Mouse (Mus musculus): ENCODE measurements around the gene Samd8.

The Samd8 gene

DNA sequence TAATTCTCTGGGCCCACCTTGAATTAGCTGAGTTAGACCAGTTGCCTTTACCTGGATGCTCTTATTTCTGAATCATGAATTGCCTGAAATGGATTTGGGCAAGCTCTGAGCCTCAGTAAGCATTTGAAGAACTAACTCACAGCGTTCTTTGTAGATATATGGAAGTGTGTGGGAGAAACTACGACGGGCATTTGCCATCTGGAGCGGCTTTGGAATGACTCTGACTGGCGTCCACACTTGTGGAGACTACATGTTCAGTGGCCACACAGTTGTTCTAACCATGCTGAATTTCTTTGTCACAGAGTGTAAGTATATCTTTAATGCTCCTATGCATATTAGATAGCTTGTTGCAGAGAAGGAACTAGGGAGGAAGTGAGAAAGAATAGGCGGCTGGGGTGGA, 41.9 kb downstream of the Samd8 start:
- in situ Hi-C loops (cut with MboI) = no loop called here

DNA sequence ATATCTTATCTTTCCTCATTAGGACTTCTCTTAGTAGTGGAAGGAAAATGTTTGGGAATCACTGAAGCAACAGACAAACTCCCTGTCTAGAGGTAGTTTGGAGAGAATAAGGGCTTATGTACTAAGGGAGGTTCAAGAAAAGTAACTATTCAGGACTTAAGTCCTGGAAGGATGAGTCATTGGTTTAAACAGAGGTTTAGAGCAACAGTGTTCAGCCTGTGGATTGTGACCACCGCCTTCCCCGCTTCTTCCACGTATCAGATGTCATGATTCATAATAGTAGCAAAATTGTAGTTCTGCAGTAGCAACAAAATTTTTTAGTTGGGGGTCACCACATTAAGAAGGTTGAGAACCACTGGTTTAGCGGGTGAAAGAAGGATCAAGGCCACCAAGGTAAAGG, 50.3 kb downstream of the Samd8 start:
- in situ Hi-C loops (cut with MboI) = no loop called here

DNA sequence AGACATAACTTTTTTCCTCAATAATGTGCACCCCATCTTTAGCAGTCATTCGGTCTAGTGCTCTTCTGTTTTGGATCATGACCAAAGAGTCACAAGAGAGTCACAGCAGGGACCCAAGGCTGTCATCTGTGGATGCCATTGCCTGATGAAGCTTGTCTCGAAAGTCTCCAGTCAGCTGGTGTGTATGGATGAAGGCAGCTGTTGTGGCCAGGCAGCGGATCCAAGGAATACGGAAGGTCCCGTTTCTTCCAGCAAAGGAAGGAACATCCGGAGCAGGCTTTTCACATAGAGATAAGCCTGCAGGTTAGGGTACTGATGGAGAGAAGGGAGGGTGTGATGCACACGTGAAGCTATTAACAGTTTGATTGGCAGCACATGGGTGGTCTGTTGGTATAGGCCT, 51.3 kb downstream of the Samd8 start:
- in situ Hi-C loops (cut with MboI) = no loop called here

DNA sequence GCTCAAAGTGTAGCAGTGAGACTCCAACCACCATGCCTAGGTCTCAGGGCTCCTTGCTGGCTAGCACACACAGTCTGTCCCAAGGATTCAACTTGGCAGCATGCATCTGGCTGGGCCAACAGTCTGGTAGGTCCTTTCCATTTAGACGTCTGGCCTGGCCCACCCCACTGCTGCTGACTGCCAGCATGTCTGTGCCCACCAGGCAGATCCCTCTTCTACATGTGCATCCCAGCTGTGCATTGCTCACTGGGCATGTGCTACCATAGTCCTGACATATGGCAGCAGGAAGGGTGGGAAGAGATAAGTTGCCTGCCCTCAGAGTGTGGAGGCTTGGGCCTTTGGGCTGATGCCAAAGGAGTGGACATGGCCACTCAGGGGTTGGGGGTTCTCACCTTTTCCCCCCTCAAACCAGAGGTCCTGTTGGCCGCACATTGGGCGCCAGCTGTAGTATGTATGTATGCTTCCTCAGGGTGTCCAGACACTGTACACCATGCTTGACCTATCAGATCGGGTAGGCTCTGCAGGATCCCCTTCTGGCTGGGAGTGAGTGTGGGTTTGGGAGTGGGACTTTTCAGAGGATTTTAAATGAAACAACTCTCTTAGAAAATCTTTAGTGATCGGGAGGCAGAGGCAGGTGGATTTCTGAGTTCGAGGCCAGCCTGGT, 52.3 kb downstream of the Samd8 start:
- in situ Hi-C loops (cut with MboI) = no loop called here

DNA sequence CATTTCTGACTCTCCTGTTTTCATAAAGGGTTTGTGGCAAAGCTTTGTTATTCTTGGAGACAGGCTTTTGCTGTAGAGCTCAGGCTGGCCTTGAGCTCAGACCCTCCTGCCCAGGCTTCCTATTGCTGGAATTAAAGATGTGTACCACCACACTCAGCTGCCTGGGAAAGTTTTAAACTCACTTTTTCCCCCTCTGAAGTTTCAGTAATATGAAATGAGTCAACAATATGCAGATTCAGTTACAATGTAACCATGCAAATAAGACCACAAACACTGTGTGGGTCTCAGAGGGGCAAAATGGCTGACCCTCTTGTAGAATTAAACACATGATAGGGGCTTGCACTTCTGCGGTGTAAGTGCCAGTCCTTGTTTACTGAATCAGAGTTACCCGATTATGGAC, 55.9 kb downstream of the Samd8 start:
- in situ Hi-C loops (cut with MboI) = no loop called here

DNA sequence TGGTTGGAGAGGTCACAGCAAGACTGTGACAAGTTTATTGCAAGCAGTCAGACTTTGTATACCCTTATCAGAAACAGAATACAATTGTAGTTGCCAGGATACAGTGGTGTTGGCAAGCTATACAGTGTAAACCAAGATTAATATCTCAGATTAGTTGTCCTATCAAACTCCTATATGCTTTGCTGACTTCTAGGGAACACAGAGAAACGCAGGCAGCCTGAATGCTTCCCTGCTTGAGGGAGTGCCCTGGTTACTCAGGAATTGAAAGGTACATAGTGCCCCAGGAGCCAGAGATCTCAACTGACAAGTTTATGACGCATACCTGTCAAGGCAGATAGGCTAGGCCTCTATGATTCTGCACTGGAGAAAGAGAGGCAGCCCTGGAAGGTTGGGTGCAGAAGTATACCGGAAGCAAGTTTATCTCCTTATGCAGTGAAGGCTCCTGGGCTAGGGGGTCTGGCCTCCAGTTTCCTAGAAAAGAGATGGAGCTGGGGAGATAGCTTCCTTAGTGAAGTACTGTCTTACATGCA, 56.4 kb downstream of the Samd8 start:
- in situ Hi-C loops (cut with MboI) = no loop called here

DNA sequence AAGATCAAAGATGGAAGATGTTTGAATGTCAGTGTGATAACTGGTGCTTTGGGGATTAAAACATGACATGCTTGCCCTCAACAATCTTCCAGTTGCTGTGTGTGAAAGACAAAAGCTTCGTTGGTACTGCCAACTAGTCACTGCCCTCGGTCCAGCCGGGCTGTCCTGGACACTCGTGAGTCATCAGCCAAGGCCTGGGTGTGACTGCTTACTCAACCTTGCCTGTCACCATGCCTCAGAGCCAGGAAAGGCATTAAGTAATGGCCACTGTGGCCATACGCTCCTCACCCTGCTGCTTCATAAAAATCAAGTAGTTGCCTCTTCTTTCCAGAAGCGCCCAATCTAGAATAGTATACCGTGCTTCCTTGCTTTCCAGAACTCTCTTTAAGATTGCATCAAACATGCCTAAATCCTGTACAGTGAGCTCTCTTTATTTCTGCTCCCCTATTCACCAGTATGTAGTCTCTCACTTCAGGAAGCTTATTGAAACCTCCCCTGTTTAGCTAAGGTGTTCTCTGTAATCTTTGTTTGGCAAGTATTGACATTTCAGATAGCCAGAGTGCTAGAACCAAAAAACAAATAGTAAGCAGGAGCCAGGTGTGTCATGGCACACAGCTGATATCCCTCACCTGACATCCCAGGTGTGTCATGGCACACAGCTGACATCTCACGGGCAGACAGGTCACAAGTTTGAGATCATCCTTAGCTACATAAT, 58.0 kb downstream of the Samd8 start:
- in situ Hi-C loops (cut with MboI) = no loop called here

DNA sequence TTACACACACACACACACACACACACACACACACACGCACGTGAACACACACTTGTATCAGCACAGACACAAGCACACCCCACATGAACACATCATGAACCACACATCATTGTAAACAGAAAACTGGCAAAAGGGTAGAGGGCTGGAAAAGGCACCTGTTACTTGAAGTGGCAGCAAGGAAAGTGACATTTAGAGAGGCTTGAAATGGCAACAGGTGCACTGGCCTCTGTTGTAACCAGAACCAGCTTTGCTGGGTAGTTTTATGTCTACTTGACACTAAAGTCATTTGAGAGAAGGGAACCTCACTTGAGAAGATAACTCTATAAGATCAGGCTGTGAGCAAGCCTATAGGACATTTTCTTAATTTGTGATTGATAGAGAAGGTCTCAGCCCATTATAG, 59.1 kb downstream of the Samd8 start:
- in situ Hi-C loops (cut with MboI) = no loop called here

DNA sequence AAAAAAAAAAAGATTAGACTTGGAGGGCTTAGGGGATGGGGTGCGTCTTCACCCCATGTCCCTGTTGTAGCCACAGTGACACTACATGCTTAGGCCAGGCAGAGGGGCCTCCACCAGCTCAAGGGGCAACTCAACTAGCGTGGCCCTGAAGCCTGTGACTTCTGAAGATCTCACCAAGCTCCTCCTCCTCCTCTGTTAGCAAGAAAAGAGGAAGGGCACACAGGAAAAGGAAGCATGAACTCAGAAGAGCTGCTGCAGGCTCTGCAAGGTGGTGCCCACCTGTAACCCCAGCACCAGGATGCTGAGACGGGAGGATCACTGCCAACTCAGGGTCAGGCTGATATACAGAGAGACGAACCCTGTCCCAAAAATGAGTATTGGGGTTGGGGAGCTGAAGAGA, 61.0 kb downstream of the Samd8 start:
- in situ Hi-C loops (cut with MboI) = loop anchor here (5.0 kb wide), 1 partner anchor 41 kb away; no protein-coding TSS in a partner anchor

DNA sequence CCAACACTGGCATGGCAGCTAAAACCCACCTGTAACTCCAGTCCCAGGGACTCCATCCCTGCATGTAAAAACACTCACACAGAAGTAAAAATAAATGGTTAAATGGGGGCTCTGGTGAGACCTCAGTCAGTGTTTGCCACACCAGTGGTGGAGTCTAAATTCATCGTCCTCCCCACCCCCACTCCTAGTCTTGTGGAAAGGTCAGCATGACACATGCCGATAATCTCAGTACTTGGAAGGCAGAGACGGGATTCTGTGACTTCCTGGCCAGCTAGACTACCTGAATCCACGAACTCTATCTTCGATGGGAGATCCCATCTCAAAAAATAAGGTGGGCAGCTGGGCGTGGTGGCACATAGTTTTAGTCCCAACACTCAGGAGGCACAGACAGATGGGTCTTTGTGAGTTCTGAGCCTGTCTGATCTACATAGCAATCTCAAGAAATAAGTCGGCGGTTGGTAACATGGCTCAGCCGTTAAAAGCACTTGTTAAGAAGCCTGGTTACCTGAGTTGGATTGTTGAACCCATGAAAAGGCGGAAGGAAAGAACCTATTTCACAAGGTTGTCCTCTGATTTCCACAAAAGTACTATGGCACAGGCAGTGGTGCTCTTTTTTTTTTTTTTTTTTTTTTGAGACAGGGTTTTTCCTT, 61.5 kb downstream of the Samd8 start:
- in situ Hi-C loops (cut with MboI) = loop anchor here (5.0 kb wide), 1 partner anchor 40 kb away; no protein-coding TSS in a partner anchor

DNA sequence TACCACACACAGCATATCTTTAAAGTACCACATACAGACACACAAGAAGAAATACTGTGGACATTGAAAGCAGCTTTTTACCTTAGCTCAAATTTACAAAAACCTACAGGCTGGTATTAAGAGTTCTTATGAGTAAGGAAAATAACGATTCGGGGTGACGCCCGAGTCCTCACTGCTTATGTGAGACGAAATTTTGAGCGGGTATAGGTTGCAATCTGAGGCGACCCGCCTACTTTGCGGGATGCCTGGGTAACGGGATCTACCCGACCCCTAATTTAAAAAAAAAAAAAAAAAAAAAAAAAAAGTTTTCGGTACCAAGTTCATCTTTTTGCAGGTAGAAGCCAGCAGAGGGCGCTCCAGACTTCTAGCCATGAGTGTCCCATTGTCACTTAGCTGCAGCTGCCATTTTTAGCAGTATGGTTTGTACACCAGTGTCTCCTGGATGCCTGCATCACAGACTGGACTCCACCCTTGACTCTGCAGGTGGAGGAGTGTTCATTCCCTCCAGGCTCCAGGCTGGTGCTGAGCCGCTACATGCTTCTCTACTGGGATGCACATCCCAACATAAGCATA, 62.3 kb downstream of the Samd8 start:
- in situ Hi-C loops (cut with MboI) = loop anchor here (5.0 kb wide), 1 partner anchor 40 kb away; no protein-coding TSS in a partner anchor

DNA sequence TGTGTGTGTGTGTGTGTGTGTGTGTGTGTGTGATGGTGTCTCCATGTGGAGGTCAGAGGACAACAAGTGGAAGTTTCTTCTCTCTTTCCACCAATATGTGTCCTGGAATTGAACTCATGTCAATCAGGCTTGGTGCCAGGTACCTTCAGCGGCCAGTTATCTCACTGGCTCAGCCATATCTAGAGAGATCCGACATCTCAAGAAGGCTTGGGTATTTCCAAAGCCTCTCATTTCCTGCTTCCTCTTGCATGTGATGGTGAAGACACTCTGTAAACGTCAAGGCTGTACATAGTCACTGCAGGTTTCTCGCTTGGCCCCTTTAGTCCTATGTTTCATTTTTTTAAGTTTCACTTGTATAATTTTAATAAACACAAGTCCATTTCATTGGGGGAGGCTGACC, 62.9 kb downstream of the Samd8 start:
- in situ Hi-C loops (cut with MboI) = loop anchor here (5.0 kb wide), 1 partner anchor 39 kb away; no protein-coding TSS in a partner anchor

DNA sequence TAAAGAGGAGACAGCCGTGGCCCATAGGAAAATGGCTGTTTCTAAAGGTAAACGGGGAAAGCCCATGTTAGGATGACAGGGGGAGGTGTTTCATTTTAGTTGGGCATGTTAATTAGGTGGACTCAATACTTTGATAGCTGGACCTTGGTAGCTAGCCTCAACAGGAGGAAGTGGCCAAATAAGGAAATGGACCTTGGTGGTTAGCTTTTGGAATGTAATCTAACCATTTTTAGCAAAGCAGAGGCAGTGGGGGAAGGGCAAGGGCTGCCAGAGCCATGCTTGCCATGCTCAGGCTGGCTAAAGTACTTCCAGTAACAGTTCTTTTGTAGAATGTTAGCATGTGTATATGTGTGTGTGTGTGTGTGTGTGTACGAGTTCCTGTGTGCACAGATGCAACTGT, 63.5 kb downstream of the Samd8 start:
- in situ Hi-C loops (cut with MboI) = loop anchor here (5.0 kb wide), 1 partner anchor 38 kb away; no protein-coding TSS in a partner anchor

DNA sequence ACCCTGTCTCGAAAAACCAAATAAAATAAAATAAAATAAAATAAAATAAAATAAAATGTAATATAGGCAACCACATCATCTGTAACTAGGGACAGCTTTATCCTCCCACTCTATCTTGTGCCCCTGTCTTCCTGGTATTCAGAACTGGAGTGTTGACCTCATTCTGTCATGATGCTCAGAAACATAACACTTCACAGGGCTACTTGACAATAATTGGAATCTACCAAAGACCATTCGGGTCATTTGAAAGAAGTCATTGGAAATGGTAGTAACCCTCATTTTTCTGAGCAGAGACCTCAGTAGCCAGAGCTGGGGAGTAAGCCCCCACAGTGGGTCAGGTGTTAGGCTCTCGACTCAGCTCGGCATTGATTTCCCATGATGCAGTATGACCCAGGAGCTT, 64.3 kb downstream of the Samd8 start:
- in situ Hi-C loops (cut with MboI) = loop anchor here (5.0 kb wide), 1 partner anchor 38 kb away; no protein-coding TSS in a partner anchor

DNA sequence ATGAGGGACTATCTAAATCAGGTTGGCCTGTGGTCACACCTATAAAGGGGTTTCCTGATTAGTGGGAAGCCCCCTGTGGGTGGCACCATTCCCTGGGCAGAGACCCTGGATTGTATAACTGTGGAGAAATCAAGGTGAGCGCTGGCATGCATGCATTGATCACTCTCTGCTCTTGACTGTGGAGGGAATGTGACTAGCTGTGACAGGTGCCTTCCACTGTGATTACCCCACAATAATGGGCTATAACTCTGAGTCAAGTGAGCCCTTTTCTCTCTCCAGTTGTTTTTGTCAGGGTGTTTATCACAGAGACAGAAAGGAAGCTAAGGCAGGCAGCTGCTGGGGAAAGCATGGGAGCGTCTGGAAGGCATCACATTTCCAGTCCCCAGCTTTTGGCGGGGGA, 65.9 kb downstream of the Samd8 start:
- in situ Hi-C loops (cut with MboI) = no loop called here

DNA sequence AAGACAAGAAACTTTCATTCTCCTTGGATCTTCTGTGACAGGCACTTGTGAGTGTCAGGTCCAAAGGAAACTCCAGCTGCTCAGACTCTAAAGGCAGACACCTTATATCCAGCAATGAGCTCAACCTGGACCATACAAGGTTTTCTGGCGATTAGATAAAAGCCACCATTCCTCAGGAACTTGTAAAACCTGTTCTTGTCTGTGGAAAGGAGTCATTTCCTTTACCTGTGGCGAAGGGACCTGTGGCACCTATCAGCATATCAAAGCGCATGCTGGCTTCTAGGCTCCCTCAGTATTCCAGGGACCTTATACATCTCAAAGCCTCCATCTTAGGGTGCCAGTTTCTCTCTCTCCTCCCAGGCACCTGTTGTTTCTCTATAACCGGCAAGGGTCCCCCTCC, 67.1 kb downstream of the Samd8 start:
- in situ Hi-C loops (cut with MboI) = no loop called here

DNA sequence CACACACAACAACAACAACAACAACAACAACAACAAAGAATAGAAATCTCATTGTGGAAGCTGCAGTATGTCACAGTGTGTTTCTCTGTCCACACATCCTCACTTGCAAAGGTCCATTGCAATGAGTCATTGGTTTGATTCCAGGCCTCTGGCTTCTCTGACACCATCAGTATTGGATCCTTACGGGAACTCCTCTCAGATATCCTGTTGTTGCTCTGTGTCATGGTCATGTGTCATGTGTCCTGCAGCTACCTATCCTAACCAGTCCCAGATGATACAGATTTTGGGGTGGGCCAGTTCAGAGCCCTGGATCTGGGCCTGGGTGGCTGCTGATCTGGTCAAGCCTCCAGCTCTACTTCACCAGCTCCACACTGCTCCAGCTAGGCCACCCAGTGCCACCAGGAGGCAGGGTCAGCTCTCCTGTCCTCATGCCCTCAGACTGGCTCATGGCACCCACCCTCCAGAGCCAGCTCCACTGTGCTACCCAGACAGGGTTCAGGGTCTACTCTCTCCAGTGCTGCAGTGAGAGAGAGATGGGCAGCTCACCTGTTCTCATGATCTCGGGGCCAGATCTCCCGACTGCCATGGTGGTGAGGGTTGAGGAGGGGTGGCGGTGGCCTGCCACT, 70.7 kb downstream of the Samd8 start:
- in situ Hi-C loops (cut with MboI) = no loop called here

DNA sequence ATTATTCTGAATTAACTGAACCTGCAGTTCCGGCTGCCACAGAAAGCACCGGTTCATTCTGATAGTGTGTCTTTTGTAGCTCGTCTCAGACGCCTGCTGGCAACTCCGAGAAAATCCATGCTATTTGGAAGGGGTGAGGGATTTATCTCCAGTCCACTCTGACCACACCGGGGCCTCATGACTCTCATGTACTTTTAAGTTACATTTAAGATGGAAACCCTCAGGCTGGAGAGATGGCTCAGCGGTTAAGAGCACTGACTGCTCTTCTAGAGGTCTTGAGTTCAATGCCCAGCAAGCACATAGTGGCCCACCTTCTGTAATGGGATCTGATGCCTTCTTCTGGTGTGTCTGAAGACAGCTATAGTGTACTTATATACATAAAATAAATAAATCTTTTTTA, 72.0 kb downstream of the Samd8 start:
- in situ Hi-C loops (cut with MboI) = no loop called here

DNA sequence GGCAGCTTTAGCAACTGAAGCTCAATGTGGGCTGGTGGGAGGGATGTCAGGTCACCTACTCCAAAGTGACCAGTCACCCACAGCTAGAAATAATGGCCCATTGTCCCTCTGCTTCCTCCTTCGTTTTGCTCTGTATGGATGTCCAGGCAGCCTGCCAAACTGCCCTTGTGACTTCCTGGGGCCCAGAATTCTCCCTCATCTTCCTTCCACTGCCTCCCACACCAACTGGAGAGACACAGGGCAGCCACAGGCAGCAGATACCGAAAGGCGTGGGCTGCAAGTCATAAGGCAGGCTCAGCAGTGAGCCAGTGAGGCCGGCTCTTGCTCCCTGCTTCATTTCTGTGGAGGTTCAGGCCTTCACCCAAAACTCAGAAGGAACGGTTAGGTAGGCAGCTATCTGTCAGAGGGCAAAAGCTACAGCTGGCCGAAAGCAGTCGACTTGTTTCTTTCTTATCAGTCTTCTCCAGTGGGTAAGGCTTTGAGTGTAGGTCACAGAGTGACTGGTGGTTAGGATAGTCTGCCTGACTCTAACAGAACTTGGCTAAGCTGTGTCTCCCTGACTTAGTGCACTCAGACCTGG, 72.6 kb downstream of the Samd8 start:
- in situ Hi-C loops (cut with MboI) = no loop called here

DNA sequence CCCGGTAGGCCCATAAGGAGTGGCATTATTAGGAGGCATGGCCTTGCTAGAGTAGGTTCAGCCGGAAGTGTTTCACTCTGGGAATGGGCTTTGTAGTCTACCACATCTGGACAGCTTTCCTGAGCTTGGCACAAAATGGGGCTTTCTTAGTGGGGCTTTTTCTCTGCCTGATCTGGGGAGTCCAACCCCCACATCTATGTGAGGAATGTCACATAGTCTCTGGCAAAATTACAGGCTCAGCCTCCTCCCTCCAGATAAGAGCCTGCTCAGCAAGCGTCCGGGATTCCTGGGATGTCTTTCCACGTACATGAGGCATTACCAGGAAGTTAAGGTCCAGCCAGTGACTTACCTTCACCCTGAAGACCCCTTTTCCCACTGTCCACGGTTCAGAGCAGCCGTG, 73.6 kb downstream of the Samd8 start:
- in situ Hi-C loops (cut with MboI) = no loop called here

DNA sequence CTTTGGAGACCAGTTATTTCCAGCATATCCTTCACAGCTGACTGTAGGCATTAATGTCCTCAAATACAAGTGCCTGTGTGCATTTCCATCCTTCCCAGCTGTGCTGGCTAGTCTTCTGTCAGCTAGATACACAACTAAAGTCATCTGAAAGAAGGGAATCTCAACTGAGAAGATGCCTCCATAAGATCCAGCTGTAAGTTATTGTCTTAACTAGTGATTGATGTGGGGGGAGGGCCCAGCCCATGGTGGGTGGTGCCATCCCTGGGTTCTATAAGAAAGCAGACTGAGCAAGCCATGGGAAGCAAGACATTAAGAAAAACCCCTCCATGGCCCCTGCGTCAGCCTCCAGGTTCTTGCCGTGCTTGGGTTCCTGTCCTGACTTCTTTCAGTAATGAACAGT, 74.6 kb downstream of the Samd8 start, which contains the start of gene Vdac2:
Vdac2 (plus strand) TSS at position 301 of the 400 bp plus-strand sequence.
- in situ Hi-C loops (cut with MboI) = no loop called here
